Mouse (Mus musculus) myocyte (in vitro differentiated cells): Measurements from ENCODE around the gene Eipr1.

ENCODE experiments used
- MAX ChIP-seq: IDR thresholded peaks from one replicate; pipeline ENCODE4 v1.6.1; 2011; ENCODE audit warnings: low read depth, mild to moderate bottlenecking, control low read depth
- POLR2A ChIP-seq: IDR thresholded peaks from one replicate; pipeline ENCODE4 v1.6.1; 2011; ENCODE audit warnings: low read depth, mild to moderate bottlenecking, control low read depth, moderate library complexity; ENCODE audit not compliant: insufficient read length
- POLR2AphosphoS2 ChIP-seq: IDR thresholded peaks from one replicate; pipeline ENCODE4 v1.6.1; 2011; ENCODE audit warnings: low read depth, control low read depth; ENCODE audit not compliant: insufficient read length
- REST ChIP-seq: IDR thresholded peaks from one replicate; pipeline ENCODE4 v1.6.1; 2011; ENCODE audit warnings: mild to moderate bottlenecking, control low read depth, moderate library complexity; ENCODE audit not compliant: insufficient read depth, insufficient read length
- TCF12 ChIP-seq: IDR thresholded peaks from one replicate; pipeline ENCODE4 v1.6.1; 2011; ENCODE audit warnings: mild to moderate bottlenecking, control low read depth; ENCODE audit not compliant: poor library complexity, insufficient read depth, severe bottlenecking
- USF1 ChIP-seq: IDR thresholded peaks from one replicate; pipeline ENCODE4 v1.6.1; 2011; ENCODE audit warnings: low read depth, mild to moderate bottlenecking, control low read depth, moderate library complexity

GRCm38 (mm10) chr12:28838971-28839370, 87.4 kb downstream of the Eipr1 start:
- TF ChIP-seq POLR2A (no peak), USF1 (no peak), TCF12 (no peak), REST (no peak), POLR2AphosphoS2 (no peak), MAX (no peak)
